Mouse (Mus musculus) gastrocnemius, postnatal 4 days (tissue): ENCODE measurements around the gene Capza2. TPM values are rescaled to one million over a fixed set of nuclear protein-coding genes. Genes with fewer than 3 reads are reported as not detected.
"Not testable (repeated sequence)": the region's sequence is repeated elsewhere in the genome, so short reads cannot be mapped to it uniquely, and the experiment has no call there.

Experiments
- DNase-seq, 2 experiments: peaks; one replicate each; pipeline ENCODE4 v3.0.0; 2021 to 2022; ENCODE audit warnings: low spot score in 2 of 2, mixed read lengths in 2 of 2
- total RNA-seq, 2 experiments: library from RNA; stranded (reverse); gene quantifications; 2 replicates each; pipeline ENCODE4 v1.2.3; 2021

Gene Capza2
- total RNA-seq, 2 experiments from 2014 or later, result 183 to 208 TPM

GRCm38 (mm10) chr6:17700936-17701612 lies 65.0 kb downstream of the Capza2 start:
- no peak for DNase-seq

DNA sequence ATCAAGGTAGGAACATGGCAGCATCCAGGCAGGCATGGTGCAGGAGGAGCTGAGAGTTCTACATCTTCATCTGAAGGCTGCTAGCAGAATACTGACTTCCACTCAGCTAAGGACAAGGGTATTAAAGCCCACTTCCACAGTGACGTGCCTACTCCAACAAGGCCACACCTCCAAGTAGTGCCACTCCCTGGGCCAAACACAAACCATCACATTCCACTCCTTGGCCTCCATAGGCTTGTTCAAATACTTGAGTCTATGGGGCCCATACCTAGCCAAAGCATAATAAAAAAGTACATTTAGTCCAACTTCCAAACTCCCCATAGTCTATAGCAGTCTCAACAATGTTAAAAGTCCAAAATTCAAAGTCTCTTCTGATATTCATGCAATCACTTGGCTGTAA lies 68.0 kb downstream of the Capza2 start:
- not testable (repeated sequence) for DNase-seq

- DNase-seq, result no peak
Observed at GRCm38 (mm10) chr6:17705973-17706372, 69.9 kb downstream of the Capza2 start.

Other genes with a start within 250 kb of the Capza2 start
- 10 to 100 TPM; 14.7 to 15.0 TPM for gene Met, start 172.4 kb upstream of the Capza2 start, total RNA-seq
- gene St7, start 56.7 kb downstream of the Capza2 start, total RNA-seq, result 10 to 100 TPM; 17.4 to 18.3 TPM